Mouse (Mus musculus): ENCODE results near the gene Commd4. TPM values are rescaled to one million over a fixed set of nuclear protein-coding genes. Genes with fewer than 3 reads are reported as not detected.

Commd4 gene
- polyA plus RNA-seq, 1 experiment = 28.7 TPM

DNA sequence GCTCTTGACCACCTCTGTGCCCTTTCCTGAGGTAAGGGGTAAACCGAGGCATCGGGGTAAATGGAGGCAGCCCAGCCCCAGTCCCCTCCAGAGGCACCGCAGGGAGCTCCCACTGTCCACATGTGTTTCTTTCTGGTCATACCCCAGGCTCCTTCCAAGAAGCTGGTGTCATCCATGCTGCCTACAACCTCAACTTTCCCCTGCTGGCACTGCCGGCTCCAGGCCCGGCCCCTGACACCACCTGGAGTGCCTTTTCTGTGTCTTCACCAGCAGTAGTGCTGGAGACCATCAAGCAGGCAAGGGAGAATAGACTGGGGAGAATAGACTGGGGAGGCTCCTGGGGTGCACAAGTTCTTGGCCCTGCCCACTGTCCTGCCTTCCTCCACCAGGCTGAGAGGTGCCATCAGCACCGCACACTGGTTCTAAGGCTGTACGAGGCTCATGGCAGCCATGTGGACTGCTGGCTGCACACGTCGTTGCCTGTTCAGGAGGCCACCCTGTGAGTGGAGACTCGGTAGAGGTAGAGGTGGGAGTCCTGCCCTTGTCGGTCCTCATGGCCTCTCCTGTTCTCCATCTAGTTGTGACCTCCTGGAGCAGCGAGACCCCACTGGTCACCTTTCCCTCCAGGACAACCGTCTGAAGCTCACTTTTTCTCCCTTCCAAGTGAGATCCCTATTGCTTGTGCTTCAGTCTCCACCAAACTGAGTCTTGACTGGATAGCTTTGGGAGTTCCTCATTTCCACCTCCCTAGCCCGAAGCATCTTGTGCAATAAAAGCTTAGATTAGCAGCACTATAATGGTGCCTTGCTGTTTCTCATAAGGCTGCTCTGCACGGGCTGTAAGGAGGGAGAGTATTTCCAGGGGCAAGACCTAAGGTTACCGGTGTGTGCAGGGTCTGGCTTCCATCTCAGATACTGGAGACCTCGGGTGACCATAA, 16.4 kb downstream of the Commd4 start:
- TF ChIP-seq CTCF (IDR thresholded peaks at IDR 0.05; ENCODE audit: control insufficient read depth, insufficient read depth, insufficient replicate concordance, low read depth, low read length) = no peak
- H3K36me3 ChIP-seq (ENCODE audit: control insufficient read depth, insufficient read depth, low read length) = no peaks in the 10 kb centered on the region; the same call in 1 of the 2 replicates

DNA sequence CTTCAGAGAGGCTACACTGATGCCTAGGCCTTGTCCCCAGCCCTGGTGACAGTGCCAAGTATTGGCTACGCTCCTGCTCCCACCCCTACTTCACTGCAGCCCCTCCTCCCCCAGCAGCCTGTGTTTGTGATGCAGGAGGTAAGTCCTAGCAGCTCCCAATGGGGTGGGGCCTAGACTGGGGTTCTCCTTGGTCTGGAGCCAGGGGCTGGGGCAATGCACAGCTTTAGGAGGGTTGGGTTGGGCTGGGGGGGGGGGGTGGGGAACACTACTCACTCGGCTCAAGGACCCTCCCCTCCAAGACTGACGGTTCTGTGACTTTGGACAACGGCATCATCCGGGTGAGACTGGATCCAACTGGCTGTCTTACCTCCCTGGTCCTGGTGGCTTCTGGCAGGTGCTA, 18.6 kb downstream of the Commd4 start:
- Histone ChIP-seq H3K36me3 (ENCODE audit: control insufficient read depth, insufficient read depth, low read length) (no peaks in the 10 kb centered on the region; the same call in 1 of the 2 replicates), H3K27me3 (ENCODE audit: control insufficient read depth, insufficient read depth, low read length) (no peaks in the 10 kb centered on the region), H3K4me1 (ENCODE audit: control insufficient read depth, insufficient read depth, low read length) (no peaks in the 10 kb centered on the region), H3K27ac (ENCODE audit: control insufficient read depth, insufficient read depth, low read depth, low read length) (no peak overlapping the region), H3K4me3 (ENCODE audit: control insufficient read depth, low read depth, low read length) (no peak overlapping the region)
- TF ChIP-seq POLR2A (IDR thresholded peaks at IDR 0.05; ENCODE audit: control insufficient read depth, low read depth, low read length) (no peak), CTCF (IDR thresholded peaks at IDR 0.05; ENCODE audit: control insufficient read depth, insufficient read depth, insufficient replicate concordance, low read depth, low read length) (no peak)

More for the DNA sequence above, 16.4 kb downstream of the Commd4 start:
- Histone ChIP-seq H3K27me3 (ENCODE audit: control insufficient read depth, insufficient read depth, low read length) (no peaks in the 10 kb centered on the region), H3K4me1 (ENCODE audit: control insufficient read depth, insufficient read depth, low read length) (no peaks in the 10 kb centered on the region), H3K4me3 (ENCODE audit: control insufficient read depth, low read depth, low read length) (no peak overlapping the region), H3K27ac (ENCODE audit: control insufficient read depth, insufficient read depth, low read depth, low read length) (no peak overlapping the region)

DNA sequence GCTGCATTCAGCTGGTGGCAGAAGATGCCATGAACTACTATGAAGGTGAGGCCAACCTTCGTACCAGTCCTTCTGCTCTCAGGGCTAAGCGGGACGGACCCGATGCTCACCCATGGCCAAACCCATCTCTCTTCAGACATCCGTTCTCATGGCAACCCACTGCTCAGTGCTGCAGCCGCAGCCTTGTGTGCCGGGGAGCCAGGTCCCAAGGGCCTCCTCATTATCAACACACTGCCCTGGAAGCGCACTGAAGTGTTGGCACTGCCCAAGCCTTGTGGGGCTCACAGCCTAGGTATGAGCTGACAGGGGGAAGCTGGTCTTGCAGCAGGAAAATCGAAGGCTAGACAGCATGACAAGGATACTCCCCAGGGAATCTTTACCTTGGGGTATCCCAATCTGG, 19.0 kb downstream of the Commd4 start:
- Histone ChIP-seq H3K4me1 (ENCODE audit: control insufficient read depth, insufficient read depth, low read length) (no peaks in the 10 kb centered on the region), H3K27me3 (ENCODE audit: control insufficient read depth, insufficient read depth, low read length) (no peaks in the 10 kb centered on the region), H3K36me3 (ENCODE audit: control insufficient read depth, insufficient read depth, low read length) (no peaks in the 10 kb centered on the region; the same call in 1 of the 2 replicates), H3K4me3 (ENCODE audit: control insufficient read depth, low read depth, low read length) (no peak overlapping the region), H3K27ac (ENCODE audit: control insufficient read depth, insufficient read depth, low read depth, low read length) (no peak overlapping the region)
- no peak for TF ChIP-seq CTCF (IDR thresholded peaks at IDR 0.05; ENCODE audit: control insufficient read depth, insufficient read depth, insufficient replicate concordance, low read depth, low read length)
- TF ChIP-seq POLR2A (IDR thresholded peaks at IDR 0.05; ENCODE audit: control insufficient read depth, low read depth, low read length) = no peak

DNA sequence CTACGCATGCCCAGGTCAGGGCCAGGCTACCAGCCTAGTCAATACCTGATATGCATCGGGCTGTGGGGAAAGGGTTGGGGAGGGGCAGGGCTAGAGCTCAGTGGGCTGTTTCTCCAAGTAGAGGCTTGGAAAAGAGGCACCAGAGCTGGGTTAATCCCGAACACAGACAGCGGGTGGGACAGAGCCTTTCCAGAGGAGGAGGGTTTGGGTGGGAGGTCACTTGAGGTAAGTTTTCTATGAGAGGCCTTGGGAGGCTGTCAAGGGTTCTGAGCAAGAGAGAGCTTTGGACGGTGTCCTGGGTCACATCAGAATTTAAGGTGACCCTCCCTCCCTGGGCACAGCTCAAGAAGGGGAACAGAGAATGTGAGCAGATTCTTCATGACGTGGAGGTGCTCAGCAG, 19.6 kb downstream of the Commd4 start:
- Histone ChIP-seq H3K27ac (ENCODE audit: control insufficient read depth, insufficient read depth, low read depth, low read length) (no peak overlapping the region), H3K4me1 (ENCODE audit: control insufficient read depth, insufficient read depth, low read length) (no peaks in the 10 kb centered on the region), H3K4me3 (ENCODE audit: control insufficient read depth, low read depth, low read length) (no peak overlapping the region), H3K27me3 (ENCODE audit: control insufficient read depth, insufficient read depth, low read length) (no peaks in the 10 kb centered on the region), H3K36me3 (ENCODE audit: control insufficient read depth, insufficient read depth, low read length) (no peaks in the 10 kb centered on the region; the same call in 1 of the 2 replicates)
- TF ChIP-seq CTCF (IDR thresholded peaks at IDR 0.05; ENCODE audit: control insufficient read depth, insufficient read depth, insufficient replicate concordance, low read depth, low read length) (no peak), POLR2A (IDR thresholded peaks at IDR 0.05; ENCODE audit: control insufficient read depth, low read depth, low read length) (no peak)

DNA sequence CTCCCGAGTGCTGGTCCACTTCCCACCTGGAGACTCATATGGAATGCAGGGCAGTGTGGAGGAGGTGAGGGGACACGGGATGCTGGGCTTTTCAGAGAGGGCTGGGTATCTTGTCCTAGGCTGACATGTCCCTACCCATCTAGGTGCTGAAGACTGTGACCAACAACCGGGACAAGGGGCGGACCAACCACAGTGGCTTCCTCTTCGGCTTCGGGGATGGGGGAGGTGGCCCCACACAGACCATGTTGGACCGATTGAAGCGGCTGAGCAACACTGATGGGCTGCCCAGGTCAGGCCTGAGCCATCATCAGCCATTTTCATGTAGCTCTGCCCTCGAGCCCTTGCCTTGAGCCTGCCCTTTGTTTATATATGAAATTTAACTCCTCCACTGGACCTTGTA, 20.4 kb downstream of the Commd4 start:
- H3K36me3 ChIP-seq (ENCODE audit: control insufficient read depth, insufficient read depth, low read length) = no peaks in the 10 kb centered on the region; the same call in 1 of the 2 replicates
- no peaks in the 10 kb centered on the region for H3K4me1 ChIP-seq (ENCODE audit: control insufficient read depth, insufficient read depth, low read length)
- H3K27ac ChIP-seq (ENCODE audit: control insufficient read depth, insufficient read depth, low read depth, low read length) = no peak overlapping the region
- H3K27me3 ChIP-seq (ENCODE audit: control insufficient read depth, insufficient read depth, low read length) = no peaks in the 10 kb centered on the region
- TF ChIP-seq CTCF (IDR thresholded peaks at IDR 0.05; ENCODE audit: control insufficient read depth, insufficient read depth, insufficient replicate concordance, low read depth, low read length) = no peak
- TF ChIP-seq POLR2A (IDR thresholded peaks at IDR 0.05; ENCODE audit: control insufficient read depth, low read depth, low read length) = no peak
- no peak overlapping the region for H3K4me3 ChIP-seq (ENCODE audit: control insufficient read depth, low read depth, low read length)

- no peak overlapping the region for H3K4me3 ChIP-seq (ENCODE audit: control insufficient read depth, low read depth, low read length)
- H3K4me1 ChIP-seq (ENCODE audit: control insufficient read depth, insufficient read depth, low read length) = no peaks in the 10 kb centered on the region
- TF ChIP-seq CTCF (IDR thresholded peaks at IDR 0.05; ENCODE audit: control insufficient read depth, insufficient read depth, insufficient replicate concordance, low read depth, low read length) = no peak
- no peak for TF ChIP-seq POLR2A (IDR thresholded peaks at IDR 0.05; ENCODE audit: control insufficient read depth, low read depth, low read length)
- no peaks in the 10 kb centered on the region; the same call in 1 of the 2 replicates for H3K36me3 ChIP-seq (ENCODE audit: control insufficient read depth, insufficient read depth, low read length)
- no peaks in the 10 kb centered on the region for H3K27me3 ChIP-seq (ENCODE audit: control insufficient read depth, insufficient read depth, low read length)
- no peak overlapping the region for H3K27ac ChIP-seq (ENCODE audit: control insufficient read depth, insufficient read depth, low read depth, low read length)
Measured at GRCm38 (mm10) chr9:57137246-57137645, 20.9 kb downstream of the Commd4 start.

DNA sequence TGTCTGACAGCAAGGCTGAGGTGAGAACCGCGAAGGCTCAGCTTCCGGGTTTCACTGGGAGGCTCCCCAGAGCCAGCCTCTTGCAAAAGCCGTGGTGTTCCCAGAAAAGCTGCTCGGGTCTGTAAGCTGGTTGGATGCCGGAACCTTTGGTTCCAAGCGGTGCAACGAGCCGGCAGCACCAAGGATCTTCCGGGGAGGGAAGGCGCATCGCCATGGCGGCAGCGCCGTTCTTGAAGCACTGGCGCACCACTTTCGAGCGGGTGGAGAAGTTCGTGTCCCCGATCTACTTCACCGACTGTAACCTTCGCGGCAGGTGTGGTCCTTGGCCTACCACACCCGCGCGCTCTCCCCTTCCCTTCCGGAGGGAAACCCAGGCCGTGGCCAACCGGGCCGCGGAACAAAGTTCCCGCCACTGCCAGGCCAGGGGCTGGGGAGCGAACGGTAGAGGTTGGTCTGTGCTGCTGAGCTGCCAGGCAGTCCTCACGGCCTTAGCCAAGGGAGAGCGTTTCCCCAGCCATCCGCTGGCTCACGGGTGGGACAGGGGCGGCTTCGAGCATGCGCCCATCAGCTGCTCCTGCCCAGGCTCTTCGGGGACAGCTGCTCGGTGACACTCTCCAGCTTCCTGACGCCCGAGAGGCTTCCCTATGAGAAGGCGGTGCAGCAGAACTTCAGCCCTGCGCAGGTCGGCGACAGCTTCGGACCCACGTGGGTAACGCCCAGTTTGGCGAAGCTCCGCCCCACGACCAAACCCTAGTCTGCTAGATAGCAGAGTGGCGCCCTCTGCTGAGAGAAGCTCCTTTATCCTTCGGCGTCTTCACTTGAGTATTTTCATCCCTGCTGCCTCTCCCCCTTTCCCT, 27.3 kb downstream of the Commd4 start, which contains the start of gene Man2c1:
Gene Man2c1, plus strand, starts transcription at position 114 of the 857 bp plus-strand sequence.
- H3K27ac ChIP-seq (ENCODE audit: control insufficient read depth, insufficient read depth, low read depth, low read length) = peak within 1 kb of the TSS; percentile 92
- H3K27me3 ChIP-seq (ENCODE audit: control insufficient read depth, insufficient read depth, low read length) = no peaks in the 10 kb centered on the region
- no peaks in the 10 kb centered on the region; the same call in 1 of the 2 replicates for H3K36me3 ChIP-seq (ENCODE audit: control insufficient read depth, insufficient read depth, low read length)
- peak; percentile 40; the same call in 1 of the 2 replicates for TF ChIP-seq CTCF (IDR thresholded peaks at IDR 0.05; ENCODE audit: control insufficient read depth, insufficient read depth, insufficient replicate concordance, low read depth, low read length)
- TF ChIP-seq POLR2A (IDR thresholded peaks at IDR 0.05; ENCODE audit: control insufficient read depth, low read depth, low read length) = peak; percentile 88
- peaks cover 2% of the 10 kb centered on the region for H3K4me1 ChIP-seq (ENCODE audit: control insufficient read depth, insufficient read depth, low read length)
- peak within 1 kb of the TSS; percentile 97 for H3K4me3 ChIP-seq (ENCODE audit: control insufficient read depth, low read depth, low read length)
